Comparison of ENCODE assay signal across 12 mouse cellular contexts in genomic region chr2:38354717-38355510, GRCm38 (mm10). TPM values are rescaled to one million over a fixed set of nuclear protein-coding genes. Genes with fewer than 3 reads are reported as not detected.
DNase-seq lines count a peak whose midpoint lies in the region; ATAC-seq and TF ChIP-seq lines count a peak whose summit lies in the region.
"Had no signal": no experiment of that assay in that cellular context is flagged by ENCODE, and none has a peak within 500 bp of the region (broad histone marks: within the 10 kb centered on the region; RNA-seq: fewer than 3 reads in every experiment).

No protein-coding gene starts in this region.

- H3K27me3 ChIP-seq in E14TG2a.4 (ENCODE audit: insufficient read depth, low read length) = peaks cover 99% of the 10 kb centered on the region
- no peaks in the 10 kb centered on the region for H3K27me3 ChIP-seq in forebrain, embryonic 16.5 days (replicated peaks; ENCODE audit: control insufficient read depth, insufficient read depth, low read length)
- peaks cover 100% of the 10 kb centered on the region for H3K27me3 ChIP-seq in liver, postnatal 0 days (ENCODE audit: insufficient read depth, low read length)
- H3K27me3 ChIP-seq: Patski had no signal

- no peak for TF ChIP-seq EP300 in liver, postnatal 0 days (IDR thresholded peaks at IDR 0.05; ENCODE audit: low read depth)

- DNase-seq in ES-CJ7 (ENCODE audit: low read depth, low spot score) = peak; percentile 70
- no peak for DNase-seq in liver, postnatal 0 days
- no peak for DNase-seq in thymus, postnatal 4 days
- DNase-seq: cerebellum, adult 2 months had no signal

- H3K4me2 ChIP-seq in forebrain, embryonic 16.5 days (ENCODE audit: low read length) = peak overlapping the region; percentile 94
- H3K4me2 ChIP-seq in liver, postnatal 0 days (ENCODE audit: low read depth, low read length) = peak overlapping the region; percentile 35; the same call in 1 of the 2 replicates

- peak overlapping the region; percentile 71 for H3K27ac ChIP-seq in forebrain, embryonic 16.5 days (ENCODE audit: low read length)
- no peak overlapping the region for H3K27ac ChIP-seq in liver, postnatal 0 days (ENCODE audit: low read depth)

- H3K4me1 ChIP-seq in E14TG2a.4 (replicated peaks; ENCODE audit: low read depth, low read length) = peaks cover 57% of the 10 kb centered on the region
- peaks cover 62% of the 10 kb centered on the region for H3K4me1 ChIP-seq in forebrain, embryonic 16.5 days (replicated peaks; ENCODE audit: control insufficient read depth, insufficient read depth, low read length)
- H3K4me1 ChIP-seq in liver, postnatal 0 days (ENCODE audit: insufficient read depth) = peaks cover 9% of the 10 kb centered on the region

- TF ChIP-seq CTCF in E14TG2a.4 (conservative IDR thresholded peaks at IDR 0.05; ENCODE audit: low read length) = no peak
- no peak for TF ChIP-seq CTCF in liver, postnatal 0 days (IDR thresholded peaks at IDR 0.05; ENCODE audit: low read depth)

- H3K9me3 ChIP-seq in E14TG2a.4 (ENCODE audit: low read length) = peaks cover 11% of the 10 kb centered on the region
- H3K9me3 ChIP-seq in forebrain, embryonic 16.5 days (ENCODE audit: control insufficient read depth, low read length) = no peaks in the 10 kb centered on the region
- no peaks in the 10 kb centered on the region for H3K9me3 ChIP-seq in liver, postnatal 0 days (ENCODE audit: low read length)

- no peak for ATAC-seq in forebrain, embryonic 16.5 days
- ATAC-seq in liver, postnatal 0 days = no peak
- no peak for ATAC-seq in megakaryocyte, adult 5-6 weeks (ENCODE audit: poor library complexity, severe bottlenecking)
- ATAC-seq in activated CD4-positive, CD25-positive, alpha-beta regulatory T cell, adult 4 months = no peak
- ATAC-seq: Patski had no signal

- peak overlapping the region; percentile 90 for H3K9ac ChIP-seq in forebrain, embryonic 16.5 days (replicated peaks; ENCODE audit: low read depth, low read length)
- H3K9ac ChIP-seq in liver, postnatal 0 days (replicated peaks) = no peak overlapping the region

- H3K36me3 ChIP-seq in E14TG2a.4 (ENCODE audit: insufficient read depth, low read length) = no peaks in the 10 kb centered on the region
- no peaks in the 10 kb centered on the region for H3K36me3 ChIP-seq in forebrain, embryonic 16.5 days (ENCODE audit: control insufficient read depth, insufficient read depth)
- no peaks in the 10 kb centered on the region for H3K36me3 ChIP-seq in liver, postnatal 0 days (replicated peaks; ENCODE audit: insufficient read depth, low read length)

- H3K4me3 ChIP-seq in E14TG2a.4 (replicated peaks; ENCODE audit: low read length) = peak overlapping the region; percentile 49
- peak overlapping the region; percentile 69 for H3K4me3 ChIP-seq in forebrain, embryonic 16.5 days (replicated peaks; ENCODE audit: low read length)
- H3K4me3 ChIP-seq in liver, postnatal 0 days (ENCODE audit: low read depth, low read length) = peak overlapping the region; percentile 29

- under 1% methylated on average over 34 of the region's 34 CpGs for WGBS in forebrain, embryonic 16.5 days
- WGBS in liver, postnatal 0 days (ENCODE audit: insufficient replicate concordance) = 2% methylated on average over 34 of the region's 34 CpGs

RNA-seq across cellular contexts. Expression of gene Lhx2, which starts 15.8 kb away (rescaled TPM):
- polyA plus RNA-seq in forebrain, embryonic 16.5 days (2015; fragmentation: Nextera tagmentation; extraction: Ambion mirVana) = 69.7 and 90.4 TPM in 2 replicates
- 1.7 and 2.8 TPM in 2 replicates for polyA plus RNA-seq in liver, postnatal 0 days (2015; fragmentation: Nextera tagmentation; extraction: Ambion mirVana)
- total RNA-seq in megakaryocyte, adult 5-6 weeks (2015) = 0.18 and 1.0 TPM in 2 replicates
- total RNA-seq in megakaryocyte, adult 5-6 weeks (2017) = not detected in 2 replicates
- polyA plus RNA-seq in activated CD4-positive, CD25-positive, alpha-beta regulatory T cell, adult 4 months (2017; shearing (Covaris generic)) = not detected
- total RNA-seq: gastrocnemius, adult 18-20 months; megakaryocyte-erythroid progenitor cell, adult 5-6 weeks had no signal
- polyA plus RNA-seq: large intestine, adult 2 months had no signal

Comparison
In these comparisons a context has a peak if more than half of its experiments do, and no peak if none do; other contexts are left out.
1. RNA of gene Lhx2, which starts 15.8 kb away (polyA plus RNA-seq): 69.7 to 90.4 TPM in forebrain, embryonic 16.5 days; 1.7 to 2.8 TPM in liver, postnatal 0 days and not detected in activated CD4-positive, CD25-positive, alpha-beta regulatory T cell, adult 4 months; every median in the first group is over 10 times any median in the second.
2. Peak in every context shown above with its lines, with median percentiles within 50 percentile points of each other: H3K4me3 ChIP-seq.